Mouse (Mus musculus) adrenal gland, postnatal 25 days (tissue): Measurements from ENCODE around the gene Sntg2. TPM values are rescaled to one million over a fixed set of nuclear protein-coding genes. Genes with fewer than 3 reads are reported as not detected.

Experiments
- total RNA-seq: library from RNA; stranded (reverse); gene quantifications from 2 replicates; pipeline ENCODE4 v1.2.3, GENCODE M21; 2021

Sntg2 gene
- total RNA-seq, 1 experiment from 2014 or later: 0.76 TPM

Other genes starting within 250 kb of the Sntg2 start
- gene Tpo, start 240.8 kb downstream of the Sntg2 start, total RNA-seq: not detected in 2 replicates
- 23.6 and 24.4 TPM in 2 replicates for gene Tmem18, start 211.1 kb upstream of the Sntg2 start, total RNA-seq